Mouse (Mus musculus): ENCODE results near the gene Rerg.

GRCm38 (mm10) chr6:137138391-137138790, 31.9 kb downstream of the Rerg start:
- TF ChIP-seq CTCF (IDR thresholded peaks at IDR 0.05; ENCODE audit: low read depth, low read length) (no peak), POLR2A (IDR thresholded peaks at IDR 0.05; ENCODE audit: borderline replicate concordance, low read depth, low read length) (no peak)

All from bone marrow macrophage, adult 2 months (primary cell).